Mouse (Mus musculus) embryonic fibroblast, embryonic 13.5 days (primary cell): ENCODE results near the gene Cdh18.

Source experiments
- CTCF ChIP-seq: IDR thresholded peaks from 2 replicates; pipeline ENCODE4 v1.5.1; 2011; ENCODE audit warnings: mild to moderate bottlenecking, control low read depth, low read length, moderate library complexity, borderline replicate concordance; ENCODE audit not compliant: insufficient read depth
- POLR2A ChIP-seq: IDR thresholded peaks from 2 replicates; pipeline ENCODE4 v1.6.1; 2011; ENCODE audit warnings: low read depth, mild to moderate bottlenecking, control low read depth, low read length, moderate library complexity

DNA sequence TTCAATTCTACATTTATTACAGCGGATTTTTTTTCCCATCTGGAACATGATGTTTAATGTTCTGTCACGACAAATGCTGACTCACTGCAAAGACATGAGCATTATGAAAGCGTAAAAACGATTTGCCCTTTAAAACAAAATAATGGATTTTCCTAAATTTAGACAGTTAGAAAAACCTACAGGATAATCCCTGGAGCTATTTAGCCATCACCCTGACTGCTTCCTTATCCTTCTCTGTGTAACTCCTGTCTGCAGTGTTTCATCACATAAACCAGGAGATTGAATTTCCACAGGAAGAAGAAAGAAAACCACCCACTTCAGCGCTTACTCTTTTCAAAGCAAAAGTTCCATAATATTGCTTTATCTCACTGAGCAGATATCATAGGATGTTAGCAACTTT is 431.3 kb downstream of the Cdh18 start:
- TF ChIP-seq CTCF (no peak), POLR2A (no peak)
